Mouse (Mus musculus) gastrocnemius, postnatal 14 days (tissue): Measurements from ENCODE around the gene Prkra. TPM values are rescaled to one million over a fixed set of nuclear protein-coding genes. Genes with fewer than 3 reads are reported as not detected.
A peak's percentile ranks its signal among the peaks of the same experiment; 100 is the strongest.

Experiments
- DNase-seq: peaks from one replicate; pipeline ENCODE4 v3.0.0; 2021; ENCODE audit warnings: mixed read lengths
- intact Hi-C: fragments of 180-260 bp; cut with DNase I; formaldehyde crosslinking; loops from one replicate; pipeline ENCODE4 v1.15.1; 2025; ENCODE audit warnings: low total_unique reads
- long read RNA-seq, 2 experiments: library from polyadenylated mRNA; stranded (forward); transcript quantifications; one replicate each; pipeline ENCODE4 v2.0.0; 2021
- total RNA-seq, 2 experiments: library from RNA; stranded (reverse); gene quantifications; 2 replicates each; pipeline ENCODE4 v1.2.3; 2021

The Prkra gene
- 1 to 10 TPM; 7.6 to 8.2 TPM for total RNA-seq
- long read RNA-seq, experiment 1, transcript Prkra-201 (8 exons, 1,614 nt), result major isoform, 12 of 12 reads
- long read RNA-seq, experiment 1, partial matches to known transcripts, result 0 of 12 reads
- long read RNA-seq, experiment 1, other reads (novel, unspliced or antisense), result 0 of 12 reads
- long read RNA-seq, experiment 2, transcript Prkra-201 (8 exons, 1,614 nt), result major isoform, 6 of 7 reads
- long read RNA-seq, experiment 2, partial matches to known transcripts, result 0 of 7 reads
- long read RNA-seq, experiment 2, other reads (novel, unspliced or antisense), result 1 of 7 reads

- intact Hi-C loops, result no loop called here
- DNase-seq, result peak; percentile 98
Observed at GRCm38 (mm10) chr2:76647883-76648570, at the start of gene Prkra, which contains the start of gene Pjvk. Gene Prkra, minus strand, starts transcription at chr2:76648015. Gene Pjvk, plus strand, starts transcription at chr2:76648476.

GRCm38 (mm10) chr2:76695290-76695689 lies 47.5 kb upstream of the Prkra start:
- DNase-seq, result no peak
- intact Hi-C loops, result no loop called here

DNA sequence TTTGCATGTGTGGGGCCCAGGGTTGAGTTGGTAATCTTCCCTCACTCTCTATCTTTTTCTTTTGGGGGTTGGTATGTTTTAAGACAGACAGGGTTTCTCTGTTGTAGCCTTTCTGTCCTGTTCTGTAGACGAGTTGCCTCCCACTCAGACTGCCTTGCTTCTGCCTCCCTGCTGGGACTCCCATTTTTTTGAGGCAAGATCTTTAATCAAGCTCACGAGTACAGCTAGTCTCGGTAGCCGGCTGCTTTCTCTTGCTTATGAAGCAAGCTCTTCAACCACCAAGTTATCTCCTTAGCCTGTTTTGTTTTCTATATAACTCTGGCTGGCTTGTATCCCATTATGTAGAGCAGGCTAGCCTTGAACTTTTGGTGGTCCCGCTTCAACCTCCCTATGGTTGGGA lies 46.0 kb upstream of the Prkra start:
- intact Hi-C loops, result no loop called here
- DNase-seq, result no peak

GRCm38 (mm10) chr2:76690436-76691204 lies 42.8 kb upstream of the Prkra start:
- peak; percentile 55 for DNase-seq
- intact Hi-C loops, result no loop called here

DNA sequence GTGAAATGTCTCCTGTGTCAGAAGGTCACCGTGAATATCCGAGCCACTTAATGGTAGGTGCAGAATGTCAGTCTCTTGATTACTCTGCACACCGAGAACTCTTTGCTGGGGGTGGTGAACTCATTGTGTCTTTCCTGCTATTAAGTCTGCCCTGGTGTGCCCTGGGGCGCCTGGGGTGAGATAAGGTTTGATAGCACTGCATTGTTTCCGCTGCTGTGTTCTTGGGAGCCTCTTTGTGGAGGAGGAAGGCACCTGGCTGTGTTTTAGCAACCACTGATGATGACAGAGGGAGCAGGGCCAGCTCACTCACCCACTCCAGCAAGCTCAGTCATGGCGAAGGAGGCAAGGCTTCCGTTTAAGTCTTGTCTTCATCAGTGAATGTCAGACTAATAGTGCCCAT lies 40.3 kb upstream of the Prkra start:
- intact Hi-C loops, result no loop called here
- no peak for DNase-seq

DNA sequence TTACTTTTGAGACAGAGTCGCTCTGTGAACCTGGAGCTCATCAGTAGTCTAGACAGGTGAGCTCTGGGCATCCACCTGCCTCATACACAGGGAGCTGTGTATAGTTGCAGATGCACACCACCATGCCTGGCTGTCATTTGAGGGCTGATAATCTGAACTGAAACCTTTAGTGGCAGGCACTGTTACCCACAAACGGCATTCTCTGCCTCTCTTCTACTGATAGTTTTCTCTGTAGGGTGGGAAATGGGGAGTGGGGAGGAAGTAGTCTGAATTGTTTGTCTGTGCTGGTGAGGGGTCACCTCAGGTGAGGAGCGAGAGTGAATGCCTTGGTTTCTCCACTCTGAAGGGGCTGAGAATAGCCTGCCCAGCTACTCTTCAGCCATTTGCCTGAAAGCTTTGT lies 39.8 kb upstream of the Prkra start:
- intact Hi-C loops, result no loop called here
- DNase-seq, result no peak

- intact Hi-C loops, result no loop called here
- no peak for DNase-seq
Observed at GRCm38 (mm10) chr2:76686986-76687385, 39.2 kb upstream of the Prkra start.

- no peak for DNase-seq
- intact Hi-C loops, result no loop called here
Observed at GRCm38 (mm10) chr2:76682301-76682700, 34.5 kb upstream of the Prkra start.

DNA sequence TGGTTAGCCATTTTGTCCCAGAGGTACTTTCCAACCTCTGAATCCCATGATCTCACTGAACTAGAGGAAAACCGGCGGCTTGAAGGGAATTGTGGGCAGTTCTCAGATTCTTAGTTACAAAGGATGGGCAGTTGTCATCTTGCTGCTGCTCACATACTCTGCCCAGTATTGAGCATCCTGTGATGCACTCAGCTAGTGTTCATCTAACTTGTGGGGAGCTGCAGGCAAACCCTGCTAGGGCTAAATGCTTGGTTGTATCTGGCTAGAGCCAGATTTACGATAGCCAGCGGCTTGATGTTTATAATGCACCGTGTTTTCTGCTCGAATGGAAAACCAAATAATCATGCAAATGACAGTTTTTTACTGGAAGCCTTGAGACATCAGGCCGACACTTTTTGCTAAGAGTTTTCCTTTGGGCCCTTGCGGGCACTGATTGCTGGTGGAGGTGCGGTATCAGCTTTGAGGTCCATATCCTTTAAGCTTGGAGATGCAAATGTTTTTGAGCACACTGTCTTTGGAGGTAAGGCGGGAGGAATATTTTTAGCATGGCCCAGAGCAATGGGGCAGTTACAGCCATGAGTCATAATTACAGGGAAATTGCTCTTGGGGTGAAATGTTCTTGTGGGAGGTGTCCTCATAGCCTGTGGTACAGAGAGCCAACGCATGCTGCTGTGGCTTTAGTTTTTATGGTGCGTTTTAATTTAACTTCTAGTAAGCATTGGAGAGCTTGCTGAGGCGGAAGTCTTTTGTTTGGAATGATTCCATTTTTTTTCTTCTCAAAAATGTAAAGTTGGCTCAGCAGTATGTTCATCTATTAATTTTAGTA lies 28.8 kb upstream of the Prkra start:
- intact Hi-C loops, result no loop called here
- no peak for DNase-seq

DNA sequence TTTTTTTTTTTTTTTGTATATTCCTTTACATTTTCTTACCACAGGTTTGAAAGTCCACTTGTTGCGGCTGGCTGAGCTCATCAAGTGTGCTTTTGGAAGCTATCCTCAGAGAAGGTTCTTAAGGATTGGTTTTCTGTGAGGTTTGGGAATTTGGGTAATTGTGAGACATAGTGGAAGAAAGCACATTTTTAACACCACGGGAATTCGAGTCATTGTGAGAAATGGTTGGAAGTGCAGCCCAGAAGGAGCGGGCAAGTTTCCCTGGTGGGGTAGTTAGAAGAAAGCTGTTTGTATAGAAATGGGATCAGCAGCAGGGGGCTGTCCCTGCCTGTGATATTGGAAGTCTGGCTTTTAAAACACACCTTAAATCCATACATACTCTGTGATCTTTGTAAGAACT lies 28.1 kb upstream of the Prkra start:
- no peak for DNase-seq
- intact Hi-C loops, result no loop called here

DNA sequence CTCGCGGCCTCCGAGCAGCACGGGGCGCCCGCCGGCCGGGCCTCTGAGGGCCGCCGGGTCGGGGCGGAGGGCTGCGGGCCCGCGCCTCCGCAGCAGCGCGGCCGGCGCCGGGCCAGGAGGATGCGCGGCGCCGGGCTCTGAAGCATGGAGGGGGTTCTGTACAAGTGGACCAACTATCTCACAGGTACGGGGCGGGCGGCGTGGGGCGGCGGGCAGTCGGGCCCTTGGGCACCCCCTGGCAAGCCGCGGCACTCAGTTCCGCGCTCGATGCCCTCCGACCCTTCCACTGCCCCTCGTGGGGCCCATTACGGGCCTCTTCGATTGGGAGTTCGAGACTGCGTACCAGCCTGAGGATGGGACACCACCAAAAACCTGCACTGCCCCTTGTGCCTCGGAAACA lies 27.6 kb upstream of the Prkra start:
- no peak for DNase-seq
- intact Hi-C loops, result no loop called here

- DNase-seq, result peak; percentile 86
- intact Hi-C loops, result no loop called here
Observed at GRCm38 (mm10) chr2:76674725-76675427, 27.1 kb upstream of the Prkra start, which contains the start of gene Plekha3. Gene Plekha3, plus strand, starts transcription at chr2:76675281.

DNA sequence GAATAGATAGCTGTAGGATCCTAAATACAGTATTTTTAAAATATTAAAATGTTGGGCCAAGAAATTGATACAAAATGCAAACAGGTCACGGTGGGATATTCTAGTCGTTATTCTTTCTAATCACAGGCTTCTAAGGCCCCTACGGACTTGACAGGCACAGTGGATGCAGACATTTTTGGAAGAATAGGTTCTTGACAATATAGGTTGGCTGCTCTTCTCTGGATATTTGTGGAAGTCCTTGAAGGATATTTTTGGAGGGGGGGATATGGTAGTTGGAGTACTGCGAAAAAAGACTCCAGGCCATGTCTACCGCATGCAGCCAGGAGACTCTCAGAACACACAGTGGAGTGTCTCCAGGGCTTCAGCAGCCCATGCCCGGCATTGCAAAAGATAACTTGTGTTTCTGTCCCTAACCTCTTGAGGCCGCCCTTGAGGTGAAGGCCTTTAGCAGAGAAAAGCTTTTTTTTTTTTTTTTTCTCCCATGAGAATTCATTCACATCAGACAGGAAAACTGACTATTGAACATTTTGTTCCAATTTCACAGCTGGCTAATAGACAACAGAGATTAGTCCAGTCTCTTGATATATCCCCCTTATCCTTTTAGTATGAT lies 25.8 kb upstream of the Prkra start:
- peak; percentile 27 for DNase-seq
- intact Hi-C loops, result no loop called here

GRCm38 (mm10) chr2:76672966-76673392 lies 25.2 kb upstream of the Prkra start, which contains the start of gene Fkbp7:
Gene Fkbp7, minus strand, starts transcription at chr2:76673116.
- intact Hi-C loops, result no loop called here
- DNase-seq, result peak; percentile 86

GRCm38 (mm10) chr2:76672134-76672745 lies 24.4 kb upstream of the Prkra start:
- intact Hi-C loops, result no loop called here
- DNase-seq, result no peak

DNA sequence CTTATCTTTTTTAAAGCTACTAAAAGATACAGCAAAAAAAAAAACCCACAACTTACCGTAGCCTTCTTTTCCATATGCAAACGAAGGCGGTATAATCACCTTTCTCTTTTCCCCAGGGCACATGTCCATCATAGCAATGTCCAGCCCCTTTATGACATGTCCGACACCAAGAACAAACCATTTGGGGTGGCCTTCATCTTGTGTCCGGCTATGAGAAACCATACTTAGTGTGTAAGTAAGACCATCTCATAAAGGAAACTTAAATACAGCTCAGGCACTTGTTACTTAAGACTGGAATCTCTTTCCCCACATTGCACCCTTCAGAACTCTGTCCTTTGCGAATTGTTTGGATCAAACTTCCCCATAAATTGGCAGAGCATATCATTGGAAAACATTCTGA lies 23.8 kb upstream of the Prkra start:
- DNase-seq, result no peak
- intact Hi-C loops, result no loop called here

DNA sequence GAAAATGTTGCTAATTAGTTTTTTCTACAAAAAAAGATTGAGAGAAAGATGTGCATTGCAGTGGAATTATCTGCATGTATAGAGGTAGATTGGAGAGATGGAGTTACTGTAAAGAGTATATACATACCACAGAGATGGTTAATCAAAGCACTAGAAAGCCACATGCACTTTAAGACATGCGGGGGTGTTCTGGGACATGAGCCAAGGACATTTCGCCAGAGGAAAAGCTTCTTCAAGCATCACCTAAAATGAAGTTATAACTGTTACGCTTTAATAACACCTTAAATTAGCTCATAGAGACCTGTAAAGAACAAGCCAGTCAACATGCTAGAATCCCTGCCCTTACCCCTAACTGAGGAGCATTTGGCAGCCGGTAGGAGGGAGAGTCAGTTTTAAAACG lies 19.4 kb upstream of the Prkra start:
- no peak for DNase-seq
- intact Hi-C loops, result no loop called here

DNA sequence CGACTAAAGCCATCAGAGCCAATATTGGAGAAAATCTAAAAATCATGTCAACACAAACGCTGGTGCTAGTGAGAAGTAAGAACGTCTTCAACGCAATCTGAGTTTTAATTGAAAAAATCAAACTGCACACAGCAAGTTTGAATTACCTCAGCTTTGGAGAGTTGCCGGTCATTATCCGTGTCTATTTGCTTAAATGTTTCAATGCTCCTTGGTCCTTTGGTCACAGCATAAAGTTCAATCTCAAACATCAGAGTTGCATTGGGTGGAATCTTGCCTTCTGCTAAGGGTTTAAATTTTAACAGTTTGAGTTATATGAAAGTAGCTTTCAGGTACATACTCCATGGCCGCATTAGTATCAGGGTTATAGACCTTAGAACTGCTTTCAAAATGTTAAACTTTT lies 17.7 kb upstream of the Prkra start:
- intact Hi-C loops, result no loop called here
- no peak for DNase-seq
